Mouse (Mus musculus) spleen, adult 12 weeks (tissue): ENCODE measurements at regions not wholly inside any gene's neighbourhood (a gene's known extent, or its start where the extent isn't known, plus 50 kb on each side); places are given as distances from the start of the nearest gene placed in this dataset.

Source experiments
- DNase-seq: peaks from one replicate; pipeline ENCODE4 v3.0.0; 2022; ENCODE audit warnings: low spot score

GRCm38 (mm10) chr6:148541981-148542380, 97.8 kb upstream of the Tmtc1 start:
- no peak for DNase-seq

GRCm38 (mm10) chr6:148539207-148539960, 95.2 kb upstream of the Tmtc1 start:
- no peak for DNase-seq

- DNase-seq: no peak
Measured at GRCm38 (mm10) chr6:148534364-148534763, 90.2 kb upstream of the Tmtc1 start.

GRCm38 (mm10) chr6:148531068-148531467, 86.9 kb upstream of the Tmtc1 start:
- DNase-seq: no peak

- no peak for DNase-seq
Measured at GRCm38 (mm10) chr6:148528611-148529010, 84.4 kb upstream of the Tmtc1 start.

GRCm38 (mm10) chr6:148522893-148523292, 78.7 kb upstream of the Tmtc1 start:
- DNase-seq: no peak

DNA sequence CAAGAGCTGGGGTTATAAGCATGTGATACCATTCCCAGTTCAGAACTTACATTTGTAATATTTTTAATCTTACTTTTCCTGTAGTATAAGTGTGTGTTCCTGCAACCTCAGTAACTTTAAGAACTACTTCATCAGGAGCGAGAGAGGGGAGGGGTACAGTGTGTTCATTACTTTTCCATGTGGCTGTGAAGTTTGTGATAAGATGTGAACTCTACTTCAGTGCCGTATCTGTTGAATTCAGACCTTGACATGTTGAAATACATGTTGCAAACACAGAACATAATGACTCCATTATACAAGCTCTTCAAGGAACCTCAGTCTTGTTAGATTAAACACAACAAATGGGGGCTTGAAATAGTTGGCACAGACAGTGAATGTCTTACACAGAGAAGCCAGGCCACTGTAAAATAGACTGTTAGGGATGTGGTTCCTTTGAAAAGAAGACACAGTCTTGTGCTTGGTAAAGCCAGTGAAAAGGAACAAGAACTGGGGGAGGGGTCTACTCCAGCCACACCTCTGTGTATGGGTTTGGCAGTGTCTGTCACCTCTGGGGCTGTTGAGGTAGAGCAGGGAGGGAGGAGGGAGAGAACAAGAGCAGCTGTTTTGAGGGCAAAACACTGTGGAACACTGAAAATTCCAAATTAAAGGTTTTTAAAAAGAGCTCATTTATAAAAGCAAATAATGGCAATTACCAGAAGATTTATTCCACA, 73.5 kb upstream of the Tmtc1 start:
- no peak for DNase-seq

- no peak for DNase-seq
Measured at GRCm38 (mm10) chr6:148516654-148517053, 72.5 kb upstream of the Tmtc1 start.

DNA sequence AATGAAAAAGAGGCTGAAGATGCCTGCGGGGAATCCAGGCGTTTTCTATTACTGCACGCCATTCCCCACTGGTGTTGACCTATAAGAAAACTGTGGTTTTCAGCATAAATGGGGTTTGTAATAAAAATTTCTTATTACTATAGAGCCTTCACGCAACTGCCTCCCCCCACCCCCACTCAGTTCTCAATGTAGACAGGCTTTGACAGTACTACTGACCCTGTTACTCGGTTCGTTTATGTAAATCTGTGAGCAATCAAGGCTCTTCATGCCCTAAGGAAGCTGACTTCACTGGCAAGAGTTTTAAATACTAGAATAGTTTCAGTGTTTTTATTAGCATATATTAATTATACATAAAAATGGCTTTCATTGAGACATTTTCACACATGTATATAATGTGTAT, 70.9 kb upstream of the Tmtc1 start:
- DNase-seq: no peak

DNA sequence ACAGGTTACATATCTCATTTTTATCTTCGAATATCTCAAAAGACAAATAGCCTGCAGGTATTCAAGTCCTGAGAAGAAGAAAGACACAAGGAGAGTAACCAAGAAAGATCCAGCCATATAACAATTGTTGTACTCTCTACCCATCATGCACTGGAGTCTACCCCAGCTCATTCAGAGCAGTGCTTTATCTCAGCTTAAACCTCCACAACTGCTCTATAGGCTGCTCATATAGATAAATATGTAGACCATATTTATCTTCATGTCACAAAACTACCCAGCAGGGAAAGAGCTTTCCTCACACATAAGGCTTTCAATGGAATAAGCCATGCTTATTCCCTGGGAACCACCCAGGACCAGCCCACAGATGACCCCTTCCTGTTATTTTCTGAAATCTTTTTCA, 70.5 kb upstream of the Tmtc1 start:
- DNase-seq: no peak

DNA sequence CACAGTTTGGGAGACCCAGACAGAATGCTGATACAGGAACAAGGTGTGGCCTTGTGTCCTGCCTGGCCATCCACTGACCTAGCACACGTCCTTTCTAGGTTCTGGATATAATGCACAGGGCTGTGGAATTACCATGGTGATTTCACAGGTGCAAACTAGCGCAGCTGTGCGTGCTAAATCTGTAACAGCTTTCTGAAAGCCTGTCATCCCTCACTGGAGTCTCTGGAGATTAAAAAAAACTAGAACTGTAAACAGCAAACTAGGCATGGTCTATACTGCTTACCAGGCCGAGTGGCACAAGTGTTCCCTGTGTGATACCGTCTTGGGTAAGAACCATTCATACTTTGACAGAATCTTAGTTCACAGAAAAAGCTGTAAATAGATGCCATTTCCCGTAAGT, 69.9 kb upstream of the Tmtc1 start:
- no peak for DNase-seq

- no peak for DNase-seq
Measured at GRCm38 (mm10) chr6:148513134-148513533, 68.9 kb upstream of the Tmtc1 start.

DNA sequence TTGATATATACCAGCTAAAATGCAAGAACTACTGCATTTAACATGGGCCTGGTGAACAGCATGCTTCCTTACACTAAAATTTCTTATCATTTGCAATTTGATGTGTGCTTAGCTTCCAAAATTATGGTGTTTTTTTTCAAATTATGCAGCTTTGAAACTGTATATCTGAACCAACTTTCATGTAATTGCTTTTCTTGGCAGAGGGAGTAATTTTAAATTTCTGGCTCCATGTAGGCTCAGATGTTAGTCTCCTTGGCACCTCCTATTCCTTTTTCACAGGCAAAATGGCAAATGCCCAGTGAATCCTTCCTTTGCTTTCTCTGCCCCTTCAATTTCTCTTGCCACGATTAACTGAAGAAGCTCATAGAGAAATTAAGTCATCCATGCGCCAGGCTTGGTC, 61.1 kb upstream of the Tmtc1 start:
- no peak for DNase-seq

GRCm38 (mm10) chr6:148500251-148501179, 56.3 kb upstream of the Tmtc1 start:
- DNase-seq: no peak
